Mouse (Mus musculus) liver, embryonic 15.5 days (tissue): ENCODE measurements at regions not wholly inside any gene's neighbourhood (a gene's known extent, or its start where the extent isn't known, plus 50 kb on each side); places are given as distances from the start of the nearest gene placed in this dataset.

ENCODE experiments used
- ATAC-seq: fragments of 200-750 bp; cut with Nextera tagmentation; 2 replicates; pipeline ENCODE4 v1.8.0; 2017; ENCODE audit warnings: moderate number of reproducible peaks, mild to moderate bottlenecking, moderate library complexity; ENCODE audit not compliant: insufficient read depth
- H3K27ac ChIP-seq: fragments of 300-500 bp; sonication (generic); replicated peaks from 2 replicates; pipeline ENCODE4 v1.5.1; 2015; ENCODE audit warnings: mild to moderate bottlenecking, inconsistent platforms
- H3K27me3 ChIP-seq: fragments of 300-500 bp; sonication (generic); 2 replicates; pipeline ENCODE4 v1.6.1; 2015; ENCODE audit warnings: mild to moderate bottlenecking, inconsistent platforms
- H3K36me3 ChIP-seq: fragments of 300-500 bp; sonication (generic); replicated peaks from 2 replicates; pipeline ENCODE4 v1.6.1; 2015; ENCODE audit warnings: moderate library complexity, mild to moderate bottlenecking, inconsistent platforms
- H3K4me1 ChIP-seq: fragments of 300-500 bp; sonication (generic); replicated peaks from 2 replicates; pipeline ENCODE4 v1.6.1; 2015; ENCODE audit warnings: inconsistent platforms
- H3K4me2 ChIP-seq: fragments of 300-500 bp; sonication (generic); 2 replicates; pipeline ENCODE4 v1.6.1; 2015; ENCODE audit warnings: moderate library complexity, mild to moderate bottlenecking, inconsistent platforms
- H3K4me3 ChIP-seq: fragments of 300-500 bp; sonication (generic); replicated peaks from 2 replicates; pipeline ENCODE4 v1.5.1; 2015; ENCODE audit warnings: mild to moderate bottlenecking, inconsistent platforms
- H3K9ac ChIP-seq: fragments of 300-500 bp; sonication (generic); 2 replicates; pipeline ENCODE4 v1.6.1; 2015; ENCODE audit warnings: moderate library complexity, mild to moderate bottlenecking, inconsistent platforms
- H3K9me3 ChIP-seq: fragments of 300-500 bp; sonication (generic); replicated peaks from 2 replicates; pipeline ENCODE4 v1.6.1; 2016; ENCODE audit warnings: inconsistent platforms
- WGBS: fragments of 180-500 bp; shearing (Covaris S2); methylation state at CpG from one replicate; pipeline ENCODE4 v1.1.7; 2015; ENCODE audit warnings: mixed read lengths; ENCODE audit not compliant: insufficient replicate concordance; 5-methylcytosine and 5-hydroxymethylcytosine counted together

DNA sequence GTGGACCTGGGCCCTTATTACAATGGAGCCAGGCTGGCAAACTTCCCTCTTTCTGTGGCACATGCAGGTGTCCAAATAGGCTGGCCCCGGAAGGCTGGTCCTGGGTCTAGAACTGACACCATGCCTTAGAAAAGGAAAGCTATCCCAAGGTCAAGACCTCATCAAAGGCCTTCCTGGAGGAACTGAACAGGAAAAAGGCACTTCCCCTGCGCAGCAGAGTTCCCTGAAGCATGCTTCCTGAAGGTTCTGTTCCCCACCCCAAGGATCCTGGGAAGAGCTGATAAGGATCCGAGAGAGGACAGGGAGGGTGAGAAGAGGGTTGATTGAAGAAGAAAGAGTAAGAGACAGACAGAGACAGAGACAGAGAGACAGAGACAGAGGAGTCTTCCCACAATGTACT lies 204.0 kb downstream of the Bcor start:
- Histone ChIP-seq H3K4me3 (no peak overlapping the region), H3K27ac (no peak overlapping the region), H3K4me1 (no peaks in the 10 kb centered on the region), H3K9me3 (no peaks in the 10 kb centered on the region), H3K4me2 (no peak overlapping the region), H3K27me3 (peaks cover 7% of the 10 kb centered on the region; the same call in 1 of the 2 replicates), H3K36me3 (no peaks in the 10 kb centered on the region), H3K9ac (no peak overlapping the region)
- ATAC-seq, result no peak
- 42% methylated on average over 3 of the region's 3 CpGs for WGBS

DNA sequence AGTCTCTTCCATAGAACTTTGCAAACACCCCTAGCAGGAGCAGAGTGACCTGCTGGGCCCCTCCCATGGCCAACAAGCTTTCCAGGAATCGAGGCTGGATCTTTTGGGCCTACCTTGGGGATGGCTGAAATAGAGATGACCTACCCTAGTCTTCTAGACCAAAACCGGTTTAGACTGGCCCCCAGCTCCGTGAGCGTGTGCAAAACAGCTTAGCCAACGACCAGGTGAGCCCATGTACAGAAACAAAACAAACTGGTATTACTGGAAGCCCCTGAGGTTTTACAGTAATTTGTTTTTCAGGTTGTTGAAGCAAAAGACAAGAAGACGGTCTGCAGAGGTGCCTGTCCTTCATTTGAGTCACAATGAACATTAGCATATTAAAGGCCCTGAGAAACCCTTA lies 203.1 kb downstream of the Bcor start:
- Histone ChIP-seq H3K27me3 (peaks cover 7% of the 10 kb centered on the region; the same call in 1 of the 2 replicates), H3K9ac (no peak overlapping the region), H3K27ac (no peak overlapping the region), H3K4me3 (no peak overlapping the region), H3K4me1 (no peaks in the 10 kb centered on the region), H3K4me2 (no peak overlapping the region), H3K9me3 (no peaks in the 10 kb centered on the region), H3K36me3 (no peaks in the 10 kb centered on the region)
- no peak for ATAC-seq
- WGBS, result 56% methylated on average over 6 of the region's 6 CpGs

DNA sequence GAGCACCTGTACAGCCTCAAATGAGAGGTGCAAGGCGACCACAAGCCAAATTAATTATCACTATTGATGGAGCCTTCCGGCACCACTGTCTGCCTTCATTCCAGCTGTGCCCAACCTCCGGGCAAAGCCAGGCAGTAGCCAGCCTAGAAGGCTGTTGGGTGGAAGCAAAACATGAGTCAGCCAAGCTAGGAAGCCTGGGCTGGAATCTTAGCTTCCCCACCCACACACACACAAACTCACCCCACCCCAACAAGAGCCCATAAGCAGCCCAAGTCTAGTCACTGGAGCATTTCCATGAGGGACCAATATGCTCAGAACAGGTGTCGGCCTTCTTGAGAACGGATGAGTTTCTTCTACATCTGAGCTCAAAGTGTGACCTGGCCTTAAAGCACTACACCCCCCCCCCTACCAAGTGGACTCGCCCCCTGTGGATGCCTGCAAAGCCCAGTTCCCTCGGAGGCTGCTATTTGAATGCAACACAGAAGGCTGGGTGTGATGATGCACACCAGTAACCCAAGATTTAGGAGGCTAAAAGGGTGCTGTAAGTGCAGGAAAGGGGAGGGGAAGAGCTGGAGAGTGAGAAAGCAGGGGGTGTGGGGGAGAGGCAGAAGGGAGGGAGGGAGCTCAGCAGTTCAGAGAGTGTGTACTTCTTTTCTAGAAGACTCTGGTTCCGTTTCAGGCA lies 200.1 kb downstream of the Bcor start:
- H3K27me3 ChIP-seq, result peaks cover 3% of the 10 kb centered on the region; the same call in 1 of the 2 replicates
- no peak overlapping the region for H3K9ac ChIP-seq
- no peaks in the 10 kb centered on the region for H3K9me3 ChIP-seq
- no peak overlapping the region for H3K27ac ChIP-seq
- 54% methylated on average over 8 of the region's 8 CpGs for WGBS
- ATAC-seq, result no peak
- H3K36me3 ChIP-seq, result no peaks in the 10 kb centered on the region
- no peak overlapping the region for H3K4me2 ChIP-seq
- peaks cover 8% of the 10 kb centered on the region; the same call in 1 of the 2 replicates for H3K4me1 ChIP-seq
- H3K4me3 ChIP-seq, result no peak overlapping the region

DNA sequence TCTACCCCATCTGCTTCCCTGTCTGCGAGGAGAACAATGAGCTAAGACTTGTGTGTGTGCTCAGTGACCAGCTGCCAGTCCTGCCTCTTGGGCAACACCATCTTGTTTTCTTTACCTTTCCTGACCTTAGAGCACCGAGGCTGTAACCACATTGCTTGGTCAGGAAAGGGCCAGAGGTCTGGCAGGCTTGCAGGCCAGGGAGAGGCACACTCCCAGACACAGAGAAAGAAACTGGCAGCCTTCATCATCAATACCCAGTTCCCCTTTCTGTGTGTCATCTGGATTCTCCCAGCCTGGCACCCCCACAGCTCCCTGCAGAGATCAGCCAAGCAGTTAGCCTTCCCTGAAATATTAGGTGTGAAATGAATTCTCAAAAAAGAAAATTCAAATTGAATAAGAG lies 198.8 kb downstream of the Bcor start:
- peaks cover 3% of the 10 kb centered on the region; the same call in 1 of the 2 replicates for H3K27me3 ChIP-seq
- H3K4me1 ChIP-seq, result peaks cover 8% of the 10 kb centered on the region; the same call in 1 of the 2 replicates
- H3K4me2 ChIP-seq, result no peak overlapping the region
- no peak overlapping the region for H3K9ac ChIP-seq
- no peaks in the 10 kb centered on the region for H3K36me3 ChIP-seq
- no peak overlapping the region for H3K27ac ChIP-seq
- H3K9me3 ChIP-seq, result no peaks in the 10 kb centered on the region
- no peak overlapping the region for H3K4me3 ChIP-seq
- no peak for ATAC-seq
- 18% methylated on average over 2 of the region's 2 CpGs for WGBS

DNA sequence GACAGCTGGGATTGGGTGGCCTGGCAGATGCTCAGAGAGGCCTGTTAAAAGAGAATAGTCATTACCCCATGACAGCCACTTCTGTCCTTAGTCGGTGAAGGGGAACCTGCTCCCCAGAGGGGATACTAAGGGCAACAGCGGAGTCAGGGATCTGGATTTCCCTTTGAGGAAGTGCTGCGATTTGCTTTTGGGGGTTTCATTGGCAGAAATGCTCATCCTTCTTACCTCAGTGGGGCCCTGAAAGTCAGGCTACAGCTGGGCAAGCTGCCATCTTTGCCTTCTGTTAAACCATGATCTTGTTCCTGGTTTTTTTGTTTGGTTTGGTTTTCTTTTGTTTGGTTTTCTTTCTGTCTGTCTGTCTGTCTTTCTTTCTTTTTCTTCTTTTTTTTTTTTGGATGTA lies 195.7 kb downstream of the Bcor start:
- Histone ChIP-seq H3K27me3 (peaks cover 3% of the 10 kb centered on the region; the same call in 1 of the 2 replicates), H3K4me2 (no peak overlapping the region), H3K9ac (no peak overlapping the region), H3K36me3 (no peaks in the 10 kb centered on the region), H3K4me1 (peaks cover 8% of the 10 kb centered on the region; the same call in 1 of the 2 replicates), H3K27ac (no peak overlapping the region), H3K9me3 (no peaks in the 10 kb centered on the region), H3K4me3 (no peak overlapping the region)
- no peak for ATAC-seq
- WGBS, result 71% methylated on average over 3 of the region's 3 CpGs

DNA sequence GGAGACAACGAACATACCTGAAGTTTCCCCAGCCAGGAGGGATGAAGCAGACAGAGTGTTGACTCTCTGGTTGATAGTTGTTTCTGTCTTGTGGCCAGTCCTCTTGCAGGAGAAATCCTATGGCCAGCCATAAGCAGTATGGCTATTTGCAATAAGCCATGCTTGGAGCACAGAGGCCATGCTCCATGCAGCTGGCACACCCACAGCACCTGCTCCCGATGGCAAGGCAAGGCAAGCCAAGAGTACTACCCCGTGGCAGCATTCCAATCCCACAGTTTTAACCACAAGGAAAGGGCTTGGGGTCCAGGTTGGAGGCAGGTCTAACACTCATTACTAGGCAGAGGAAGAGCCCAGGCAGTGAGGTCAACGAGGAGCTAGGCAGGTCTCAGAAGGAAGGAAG lies 181.5 kb downstream of the Bcor start:
- WGBS, result 59% methylated on average over 4 of the region's 4 CpGs
- no peak overlapping the region for H3K27ac ChIP-seq
- H3K27me3 ChIP-seq, result no peaks in the 10 kb centered on the region
- H3K4me1 ChIP-seq, result 0 out of 2 replicates have a peak, but pooled peaks cover 3% of the 10 kb centered on the region
- no peak overlapping the region for H3K4me2 ChIP-seq
- H3K36me3 ChIP-seq, result no peaks in the 10 kb centered on the region
- no peak overlapping the region for H3K4me3 ChIP-seq
- no peak for ATAC-seq
- no peaks in the 10 kb centered on the region for H3K9me3 ChIP-seq
- no peak overlapping the region for H3K9ac ChIP-seq

DNA sequence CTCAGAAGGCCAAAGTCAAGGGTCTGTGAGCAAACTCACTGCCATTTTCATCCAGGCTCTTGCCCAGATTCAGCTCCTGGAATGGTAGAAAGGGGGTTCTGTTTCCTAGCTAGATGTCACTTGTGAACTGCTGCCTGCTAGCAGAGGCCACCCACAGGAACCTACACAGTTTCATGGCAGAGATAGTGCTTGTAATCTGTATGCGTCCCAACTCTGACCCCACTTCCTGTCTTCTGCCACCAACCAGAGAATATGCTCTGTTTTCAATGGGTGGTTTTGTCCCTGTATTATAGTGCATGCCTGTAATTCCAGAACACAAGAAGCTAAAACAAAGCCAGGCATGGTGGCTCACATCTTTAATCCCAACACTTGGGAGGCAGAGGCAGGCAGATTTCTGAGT lies 176.9 kb downstream of the Bcor start:
- 18% methylated on average over 1 of the region's 1 CpGs for WGBS
- no peak overlapping the region for H3K4me3 ChIP-seq
- H3K36me3 ChIP-seq, result no peaks in the 10 kb centered on the region
- H3K4me1 ChIP-seq, result 0 out of 2 replicates have a peak, but pooled peaks cover 7% of the 10 kb centered on the region
- no peak overlapping the region for H3K4me2 ChIP-seq
- no peaks in the 10 kb centered on the region for H3K9me3 ChIP-seq
- H3K9ac ChIP-seq, result no peak overlapping the region
- no peak overlapping the region for H3K27ac ChIP-seq
- ATAC-seq, result no peak
- H3K27me3 ChIP-seq, result no peaks in the 10 kb centered on the region
